Mouse (Mus musculus): Measurements from ENCODE around the gene Rgs10.

GRCm38 (mm10) chr7:128373751-128374150, 44.8 kb downstream of the Rgs10 start:
- no peak for TF ChIP-seq CTCF (IDR thresholded peaks at IDR 0.05; ENCODE audit: extremely low read depth, insufficient read length, insufficient replicate concordance, low read depth, low read length)
- no peak for TF ChIP-seq POLR2A (IDR thresholded peaks at IDR 0.05; ENCODE audit: low read depth, low read length)
